Mouse (Mus musculus): ENCODE data around the gene Znhit6. TPM values are rescaled to one million over a fixed set of nuclear protein-coding genes. Genes with fewer than 3 reads are reported as not detected.

The Znhit6 gene
- total RNA-seq (2021), result 10 to 100 TPM; 15.6 to 16.6 TPM
- long read RNA-seq, experiment 1, partial matches to known transcripts, result 4 of 13 reads
- long read RNA-seq, experiment 1, other reads (novel, unspliced or antisense), result 4 of 13 reads
- long read RNA-seq, experiment 2, transcript Znhit6-201 (10 exons, 2,339 nt), result major isoform, 9 of 12 reads
- long read RNA-seq, experiment 2, partial matches to known transcripts, result 1 of 12 reads
- long read RNA-seq, experiment 2, other reads (novel, unspliced or antisense), result 0 of 12 reads

GRCm38 (mm10) chr3:145575743-145576481 is at the start of gene Znhit6:
Znhit6 (plus strand) TSS chr3:145576205.
- peak; percentile 94 for DNase-seq (ENCODE audit: low spot score in 2 of 2)

GRCm38 (mm10) chr3:145537870-145538269 is 38.1 kb upstream of the Znhit6 start:
- DNase-seq (ENCODE audit: low spot score in 2 of 2), result no peak

GRCm38 (mm10) chr3:145548441-145549415 is 27.3 kb upstream of the Znhit6 start:
- no peak for DNase-seq (ENCODE audit: low spot score in 2 of 2)

- DNase-seq (ENCODE audit: low spot score in 2 of 2), result no peak
These were observed 25.8 kb upstream of the Znhit6 start for GRCm38 (mm10) chr3:145550216-145550615.

GRCm38 (mm10) chr3:145554388-145554787 is 21.6 kb upstream of the Znhit6 start:
- no peak for DNase-seq (ENCODE audit: low spot score in 2 of 2)

- DNase-seq (ENCODE audit: low spot score in 2 of 2), result no peak
These were observed 19.8 kb upstream of the Znhit6 start for GRCm38 (mm10) chr3:145556206-145556605.

- DNase-seq (ENCODE audit: low spot score in 2 of 2), result no peak
These were observed 16.3 kb upstream of the Znhit6 start for GRCm38 (mm10) chr3:145559675-145560074.

GRCm38 (mm10) chr3:145560117-145560516 is 15.9 kb upstream of the Znhit6 start:
- DNase-seq (ENCODE audit: low spot score in 2 of 2), result no peak

GRCm38 (mm10) chr3:145574468-145574867 is 1.5 kb upstream of the Znhit6 start:
- DNase-seq (ENCODE audit: low spot score in 2 of 2), result no peak

GRCm38 (mm10) chr3:145575340-145575739 is 665 bp upstream of the Znhit6 start:
- DNase-seq (ENCODE audit: low spot score in 2 of 2), result no peak

- no peak for DNase-seq (ENCODE audit: low spot score in 2 of 2)
These were observed 447 bp downstream of the Znhit6 start for GRCm38 (mm10) chr3:145576482-145576822.

GRCm38 (mm10) chr3:145576876-145577275 is 871 bp downstream of the Znhit6 start:
- DNase-seq (ENCODE audit: low spot score in 2 of 2), result no peak

- no peak for DNase-seq (ENCODE audit: low spot score in 2 of 2)
These were observed 7.0 kb downstream of the Znhit6 start for GRCm38 (mm10) chr3:145583043-145583442.

- DNase-seq (ENCODE audit: low spot score in 2 of 2), result no peak
These were observed 7.7 kb downstream of the Znhit6 start for GRCm38 (mm10) chr3:145583522-145584200.

GRCm38 (mm10) chr3:145590562-145590961 is 14.6 kb downstream of the Znhit6 start:
- no peak for DNase-seq (ENCODE audit: low spot score in 2 of 2)

- no peak for DNase-seq (ENCODE audit: low spot score in 2 of 2)
These were observed 16.0 kb downstream of the Znhit6 start for GRCm38 (mm10) chr3:145591841-145592542.

- no peak for DNase-seq (ENCODE audit: low spot score in 2 of 2)
These were observed 19.3 kb downstream of the Znhit6 start for GRCm38 (mm10) chr3:145595354-145595753.

GRCm38 (mm10) chr3:145599059-145599458 is 23.1 kb downstream of the Znhit6 start:
- no peak for DNase-seq (ENCODE audit: low spot score in 2 of 2)

- no peak for DNase-seq (ENCODE audit: low spot score in 2 of 2)
These were observed 24.8 kb downstream of the Znhit6 start for GRCm38 (mm10) chr3:145600801-145601200.

GRCm38 (mm10) chr3:145601345-145601744 is 25.3 kb downstream of the Znhit6 start:
- no peak for DNase-seq (ENCODE audit: low spot score in 2 of 2)
